ENCODE assay signal across 30 mouse cellular contexts in the genomic region with DNA sequence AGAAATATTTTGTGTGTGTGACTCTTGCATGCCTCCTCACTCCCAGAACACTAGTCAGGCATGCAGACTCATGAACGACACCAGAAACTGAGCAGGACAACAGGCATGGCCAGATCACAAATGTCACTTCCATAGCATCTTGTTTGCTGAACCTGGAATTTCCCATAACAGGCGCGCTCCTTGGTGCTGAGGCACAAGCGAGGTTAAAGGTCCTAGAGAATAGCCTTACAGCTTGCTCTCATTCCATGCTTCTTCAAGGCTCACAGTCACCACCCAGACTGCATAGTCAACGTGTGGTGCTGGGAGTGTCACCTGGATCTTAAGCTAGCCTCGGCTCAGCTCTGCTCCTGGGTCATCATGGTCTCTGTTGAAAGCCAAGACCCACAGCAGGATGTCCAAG. TPM values are rescaled to one million over a fixed set of nuclear protein-coding genes. Genes with fewer than 3 reads are reported as not detected.
A peak's percentile ranks its signal among the peaks of the same experiment; 100 is the strongest.
DNase-seq lines count a peak whose midpoint lies in the region; ATAC-seq and TF ChIP-seq lines count a peak whose summit lies in the region.
"Had no signal": no experiment of that assay in that cellular context is flagged by ENCODE, and none has a peak within 500 bp of the region (broad histone marks: within the 10 kb centered on the region; RNA-seq: fewer than 3 reads in every experiment).

No protein-coding gene starts in this region.

- TF ChIP-seq RAD21 in MEL (IDR thresholded peaks at IDR 0.05; ENCODE audit: low read depth, low read length): no peak

- H3K27ac ChIP-seq in MEL (ENCODE audit: control insufficient read depth, low read depth, low read length): peak overlapping the region; percentile 90
- peak overlapping the region; percentile 94 for H3K27ac ChIP-seq in liver, embryonic 11.5 days (ENCODE audit: low read depth, low read length)
- peak overlapping the region; percentile 99 for H3K27ac ChIP-seq in liver, embryonic 16.5 days (ENCODE audit: low read length)
- H3K27ac ChIP-seq: embryonic facial prominence, embryonic 12.5 days; hindbrain, postnatal 0 days; intestine, embryonic 15.5 days; limb, embryonic 10.5 days; limb, embryonic 15.5 days; lung, embryonic 15.5 days had no signal

- peaks cover 5 to 20% of the 10 kb centered on the region in 2 experiments for H3K4me1 ChIP-seq in MEL (ENCODE audit: control insufficient read depth in 1 of 2, insufficient read depth in 2 of 2, low read length in 2 of 2)
- H3K4me1 ChIP-seq in liver, embryonic 11.5 days (replicated peaks; ENCODE audit: control insufficient read depth, insufficient read depth, low read length): peaks cover 17% of the 10 kb centered on the region
- peaks cover 33% of the 10 kb centered on the region for H3K4me1 ChIP-seq in liver, embryonic 16.5 days (ENCODE audit: control insufficient read depth, low read depth, low read length)
- H3K4me1 ChIP-seq: embryonic facial prominence, embryonic 12.5 days; limb, embryonic 10.5 days; lung, embryonic 15.5 days had no signal

- no peak for TF ChIP-seq CTCF in MEL (IDR thresholded peaks at IDR 0.05 in 2 of 3, conservative IDR thresholded peaks at IDR 0.05 in 1 of 3; ENCODE audit: control insufficient read depth in 1 of 3, insufficient read depth in 1 of 3, low read depth in 2 of 3, low read length in 3 of 3, poor library complexity in 1 of 3, severe bottlenecking in 1 of 3)

- H3K27me3 ChIP-seq in MEL (ENCODE audit: control insufficient read depth in 1 of 2, insufficient read depth in 2 of 2, low read length in 2 of 2): no peaks in the 10 kb centered on the region
- H3K27me3 ChIP-seq in liver, embryonic 11.5 days (replicated peaks; ENCODE audit: control insufficient read depth, insufficient read depth, low read length): no peaks in the 10 kb centered on the region
- H3K27me3 ChIP-seq in liver, embryonic 16.5 days (ENCODE audit: control insufficient read depth, insufficient read depth, low read depth, low read length): no peaks in the 10 kb centered on the region
- H3K27me3 ChIP-seq: embryonic facial prominence, embryonic 12.5 days; intestine, embryonic 15.5 days; limb, embryonic 15.5 days; lung, embryonic 15.5 days had no signal

- TF ChIP-seq POLR2A in MEL (IDR thresholded peaks at IDR 0.05; ENCODE audit: control insufficient read depth in 1 of 2, insufficient read depth in 1 of 2, low read depth in 1 of 2, low read length in 2 of 2, poor library complexity in 1 of 2): no peak

- WGBS in liver, embryonic 11.5 days: 87% methylated on average over 6 of the region's 6 CpGs
- WGBS in liver, embryonic 16.5 days (ENCODE audit: insufficient replicate concordance): 77% methylated on average over 6 of the region's 6 CpGs

- H3K9me3 ChIP-seq in MEL (replicated peaks; ENCODE audit: insufficient read depth, low read length): no peaks in the 10 kb centered on the region
- no peaks in the 10 kb centered on the region for H3K9me3 ChIP-seq in liver, embryonic 11.5 days (ENCODE audit: control insufficient read depth, low read length)
- no peaks in the 10 kb centered on the region for H3K9me3 ChIP-seq in liver, embryonic 16.5 days (replicated peaks; ENCODE audit: control insufficient read depth, low read length)
- H3K9me3 ChIP-seq: embryonic facial prominence, embryonic 12.5 days; intestine, embryonic 15.5 days; limb, embryonic 10.5 days; limb, embryonic 15.5 days; lung, embryonic 15.5 days had no signal

- peak overlapping the region; percentile 29; the same call in 1 of the 2 replicates for H3K9ac ChIP-seq in MEL (ENCODE audit: control insufficient read depth, low read depth, low read length, poor library complexity, severe bottlenecking)
- H3K9ac ChIP-seq in liver, embryonic 11.5 days (ENCODE audit: low read depth, low read length): no peak overlapping the region; the same call in 1 of the 2 replicates
- H3K9ac ChIP-seq in liver, embryonic 16.5 days (ENCODE audit: low read depth, low read length): peak overlapping the region; percentile 58; the same call in 1 of the 2 replicates
- H3K9ac ChIP-seq: embryonic facial prominence, embryonic 12.5 days; forebrain, postnatal 0 days; intestine, embryonic 15.5 days; limb, embryonic 15.5 days; lung, embryonic 15.5 days had no signal

- H3K79me2 ChIP-seq in MEL (ENCODE audit: control insufficient read depth, insufficient read depth, low read length, poor library complexity): no peaks in the 10 kb centered on the region

- DNase-seq in MEL (ENCODE audit: low read depth, low spot score) (no peak), adipocyte (ENCODE audit: low spot score) (no peak)
- DNase-seq in c-Kit-negative CD71-positive TER-119-positive erythroid progenitor cells, embryonic 14.5 days (ENCODE audit: low read depth, low spot score): peak; percentile 34
- no peak for DNase-seq in liver, embryonic 11.5 days (ENCODE audit: low spot score)
- DNase-seq in frontal cortex, postnatal 25 days (ENCODE audit: low spot score in 2 of 2): no peak
- DNase-seq: adrenal gland, adult 2 months; adrenal gland, postnatal 36 days; cerebellum, adult 11 months; cerebellum, adult 9-11 months; embryo, embryonic 11 days; forebrain, postnatal 0 days; gastrocnemius, postnatal 10 days; heart, postnatal 14 days; kidney, adult 2 months; kidney, postnatal 10 days; layer of hippocampus, adult 9-11 months; spleen, adult 18-20 months; thymus, adult 18-20 months; thymus, postnatal 25 days had no signal

- TF ChIP-seq EP300 in MEL (IDR thresholded peaks at IDR 0.05; ENCODE audit: low read depth in 1 of 2, low read length in 2 of 2): no peak

- ATAC-seq in liver, embryonic 11.5 days (replicated peaks; ENCODE audit: low FRiP score): no peak
- ATAC-seq in liver, embryonic 16.5 days (ENCODE audit: low read depth): no peak
- no peak for ATAC-seq in megakaryocyte, adult 5-6 weeks (ENCODE audit: poor library complexity, severe bottlenecking)
- ATAC-seq: CD4-positive, CD25-positive, alpha-beta regulatory T cell, adult 4 months; forebrain, postnatal 0 days; hindbrain, postnatal 0 days; midbrain, embryonic 16.5 days had no signal

- H3K4me2 ChIP-seq in liver, embryonic 11.5 days: no peak overlapping the region; the same call in 1 of the 2 replicates
- peak overlapping the region; percentile 59 for H3K4me2 ChIP-seq in liver, embryonic 16.5 days (ENCODE audit: low read depth, low read length)
- H3K4me2 ChIP-seq: embryonic facial prominence, embryonic 12.5 days; intestine, embryonic 15.5 days; limb, embryonic 15.5 days; lung, embryonic 15.5 days; midbrain, embryonic 11.5 days had no signal

- peaks cover 0 to 17% of the 10 kb centered on the region in 2 experiments; a peak in 2 of 4 replicates for H3K36me3 ChIP-seq in MEL (ENCODE audit: control insufficient read depth in 1 of 2, insufficient read depth in 2 of 2, low read length in 2 of 2)
- no peaks in the 10 kb centered on the region for H3K36me3 ChIP-seq in liver, embryonic 11.5 days (ENCODE audit: control insufficient read depth, insufficient read depth, low read length)
- H3K36me3 ChIP-seq in liver, embryonic 16.5 days (ENCODE audit: control insufficient read depth, insufficient read depth): no peaks in the 10 kb centered on the region
- H3K36me3 ChIP-seq: embryonic facial prominence, embryonic 12.5 days; intestine, embryonic 15.5 days; limb, embryonic 10.5 days; limb, embryonic 15.5 days; lung, embryonic 15.5 days had no signal

- no peak overlapping the region for H3K4me3 ChIP-seq in MEL (ENCODE audit: control insufficient read depth in 1 of 2, insufficient read depth in 1 of 2, low read depth in 2 of 2, low read length in 2 of 2)
- H3K4me3 ChIP-seq in liver, embryonic 11.5 days (ENCODE audit: low read depth, low read length): no peak overlapping the region
- no peak overlapping the region for H3K4me3 ChIP-seq in liver, embryonic 16.5 days (ENCODE audit: low read depth, low read length)
- H3K4me3 ChIP-seq: embryonic facial prominence, embryonic 12.5 days; intestine, embryonic 15.5 days; limb, embryonic 10.5 days; limb, embryonic 15.5 days; lung, embryonic 15.5 days had no signal

TF ChIP-seq in MEL, 35 proteins besides CTCF, POLR2A, EP300 and RAD21:
- TF ChIP-seq USF1 (IDR thresholded peaks at IDR 0.05; ENCODE audit: low read depth, low read length) (no peak), KAT2A (conservative IDR thresholded peaks at IDR 0.05; ENCODE audit: low read depth, low read length) (no peak), MEF2A (IDR thresholded peaks at IDR 0.05; ENCODE audit: extremely low read depth, insufficient replicate concordance, low read depth, low read length, poor library complexity, severe bottlenecking) (no peak), POLR2AphosphoS5 (IDR thresholded peaks at IDR 0.05; ENCODE audit: borderline replicate concordance, low read depth, low read length) (no peak), MAX (IDR thresholded peaks at IDR 0.05; ENCODE audit: low read length) (no peak), CHD2 (IDR thresholded peaks at IDR 0.05; ENCODE audit: low read length) (no peak), ZNF384 (IDR thresholded peaks at IDR 0.05; ENCODE audit: low read depth, low read length) (no peak), ETS1 (IDR thresholded peaks at IDR 0.05; ENCODE audit: low read depth, low read length) (no peak), JUND (IDR thresholded peaks at IDR 0.05; ENCODE audit: low read depth, low read length) (no peak), NRF1 (IDR thresholded peaks at IDR 0.05; ENCODE audit: insufficient read depth, low read depth, low read length, poor library complexity, severe bottlenecking) (no peak), TBP (IDR thresholded peaks at IDR 0.05; ENCODE audit: low read depth, low read length) (no peak), MAFK (IDR thresholded peaks at IDR 0.05; ENCODE audit: borderline replicate concordance, low read depth, low read length) (no peak), ZMIZ1 (IDR thresholded peaks at IDR 0.05; ENCODE audit: low read depth, low read length) (no peak)

RNA-seq across cellular contexts. Expression of a gene that starts 19.1 kb away (rescaled TPM):
- 8.9 and 11.4 TPM in 2 replicates for total RNA-seq in MEL (2012; rRNA removed)
- 10 to 100 TPM in 1 of 2 experiments, not detected in 1; 32.2 TPM for polyA plus RNA-seq in MEL (2012; ENCODE audit: insufficient read depth in 1 of 2, insufficient read length in 2 of 2, low read depth in 1 of 2, low replicate concordance in 2 of 2, missing spikeins in 1 of 2)
- polyA plus RNA-seq in liver, embryonic 11.5 days (2014; fragmentation: Nextera tagmentation; extraction: Ambion mirVana): 17.6 and 19.1 TPM in 2 replicates
- polyA plus RNA-seq in liver, embryonic 16.5 days (2015; fragmentation: Nextera tagmentation; extraction: Ambion mirVana): 3.4 and 3.9 TPM in 2 replicates
- 16.9 and 19.7 TPM in 2 replicates for total RNA-seq in megakaryocyte, adult 5-6 weeks (2015)
- 15.4 and 18.8 TPM in 2 replicates for total RNA-seq in megakaryocyte, adult 5-6 weeks (2017)
